ENCODE assay signal across 31 mouse cellular contexts in genomic region chr6:15929650-15930049, GRCm38 (mm10).
"Had no signal": no experiment of that assay in that cellular context is flagged by ENCODE, and none has a peak within 500 bp of the region (broad histone marks: within the 10 kb centered on the region; RNA-seq: fewer than 3 reads in every experiment).

No protein-coding gene starts in this region.

- ATAC-seq: hindbrain, embryonic 16.5 days; hindbrain, postnatal 0 days; inflammation-experienced regulatory T-cells, adult 6 months; intestine, embryonic 15.5 days; intestine, embryonic 16.5 days; intestine, postnatal 0 days had no signal

- H3K4me1 ChIP-seq: heart, embryonic 10.5 days; heart, embryonic 12.5 days; heart, embryonic 13.5 days; heart, embryonic 15.5 days; hindbrain, embryonic 10.5 days; hindbrain, embryonic 12.5 days; hindbrain, embryonic 13.5 days; hindbrain, embryonic 15.5 days; intestine, embryonic 15.5 days; kidney, embryonic 15.5 days had no signal

- H3K9me3 ChIP-seq: heart, embryonic 10.5 days; heart, embryonic 12.5 days; heart, embryonic 13.5 days; heart, embryonic 15.5 days; hindbrain, embryonic 10.5 days; hindbrain, embryonic 12.5 days; hindbrain, embryonic 13.5 days; hindbrain, embryonic 15.5 days; intestine, embryonic 15.5 days; kidney, embryonic 15.5 days had no signal

- H3K27me3 ChIP-seq: heart, embryonic 12.5 days; heart, embryonic 13.5 days; heart, embryonic 15.5 days; hindbrain, embryonic 12.5 days; hindbrain, embryonic 13.5 days; hindbrain, embryonic 15.5 days; intestine, embryonic 15.5 days; kidney, embryonic 15.5 days had no signal

- H3K27ac ChIP-seq: heart, adult 2 months; heart, embryonic 10.5 days; heart, embryonic 13.5 days; heart, embryonic 15.5 days; hindbrain, embryonic 10.5 days; hindbrain, embryonic 12.5 days; hindbrain, embryonic 13.5 days; hindbrain, embryonic 14.5 days; hindbrain, embryonic 15.5 days; hindbrain, postnatal 0 days; intestine, embryonic 15.5 days; kidney, embryonic 15.5 days; kidney, postnatal 0 days; layer of hippocampus, adult 2 months; left cerebral cortex, adult 2 months had no signal

- H3K4me3 ChIP-seq: heart, adult 2 months; heart, embryonic 10.5 days; heart, embryonic 12.5 days; heart, embryonic 13.5 days; heart, embryonic 15.5 days; hindbrain, embryonic 10.5 days; hindbrain, embryonic 12.5 days; hindbrain, embryonic 13.5 days; hindbrain, embryonic 15.5 days; intestine, embryonic 15.5 days; kidney, embryonic 15.5 days; layer of hippocampus, adult 2 months; left cerebral cortex, adult 2 months had no signal

- H3K9ac ChIP-seq: heart, embryonic 12.5 days; heart, embryonic 13.5 days; heart, embryonic 15.5 days; hindbrain, embryonic 12.5 days; hindbrain, embryonic 13.5 days; hindbrain, embryonic 14.5 days; hindbrain, embryonic 15.5 days; intestine, embryonic 15.5 days; kidney, embryonic 15.5 days had no signal

- DNase-seq: heart, adult 2 months; heart, postnatal 14 days; heart, postnatal 4 days; kidney, adult 11 months; kidney, adult 18-20 months; kidney, postnatal 10 days; kidney, postnatal 25 days; kidney, postnatal 36 days; kidney, postnatal 4 days; layer of hippocampus, adult 9-11 months; layer of hippocampus, postnatal 36 days had no signal

- H3K36me3 ChIP-seq: heart, embryonic 10.5 days; heart, embryonic 12.5 days; heart, embryonic 13.5 days; heart, embryonic 15.5 days; hindbrain, embryonic 10.5 days; hindbrain, embryonic 12.5 days; hindbrain, embryonic 13.5 days; hindbrain, embryonic 15.5 days; intestine, embryonic 15.5 days; kidney, embryonic 15.5 days had no signal

- H3K4me2 ChIP-seq: heart, embryonic 11.5 days; heart, embryonic 12.5 days; heart, embryonic 13.5 days; heart, embryonic 15.5 days; hindbrain, embryonic 12.5 days; hindbrain, embryonic 13.5 days; hindbrain, embryonic 14.5 days; hindbrain, embryonic 15.5 days; intestine, embryonic 15.5 days; kidney, embryonic 15.5 days had no signal
